Mouse (Mus musculus) T-helper 2 cell (primary cell): ENCODE results near the gene Ttc28.

Source experiments
- in situ Hi-C: fragments of 300-600 bp; cut with MboI, MseI; formaldehyde crosslinking; loops from one replicate; pipeline ENCODE4 v1.15.1; 2025; ENCODE audit warnings: high pct_unique_total_duplicates

Gene Ttc28

GRCm38 (mm10) chr5:111327420-111327819 lies 447.8 kb downstream of the Ttc28 start:
- in situ Hi-C loops: no loop called here

DNA sequence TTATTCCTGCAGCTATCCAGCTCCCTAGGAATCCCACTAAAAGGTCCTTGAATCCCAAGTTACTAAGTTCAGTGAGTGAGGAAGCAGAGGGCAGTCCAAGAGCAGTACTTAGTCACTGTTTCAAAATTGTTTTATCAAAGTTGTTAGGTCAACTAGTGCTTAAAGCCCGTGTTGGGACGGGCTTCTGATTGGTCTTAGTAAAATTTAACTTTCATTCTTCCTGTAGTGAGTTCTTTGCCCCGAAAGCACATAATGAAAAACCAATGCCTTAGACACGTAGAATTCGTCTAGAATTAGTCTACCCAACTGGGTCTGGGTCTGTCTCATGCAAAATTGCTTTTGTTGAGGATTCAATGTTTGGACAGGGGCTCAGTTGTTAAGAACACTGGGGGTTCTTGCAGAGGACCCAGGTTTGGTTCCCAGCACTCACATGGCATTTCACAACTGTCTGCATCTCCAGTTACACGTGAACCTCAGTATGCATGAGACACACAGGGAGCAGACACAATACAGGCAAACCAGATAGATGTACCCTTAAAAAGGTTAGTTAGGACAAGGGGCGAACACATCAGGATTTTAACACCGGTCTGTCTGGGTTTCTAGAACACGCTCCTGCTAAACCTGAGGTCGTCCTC lies 450.3 kb downstream of the Ttc28 start:
- in situ Hi-C loops: no loop called here

DNA sequence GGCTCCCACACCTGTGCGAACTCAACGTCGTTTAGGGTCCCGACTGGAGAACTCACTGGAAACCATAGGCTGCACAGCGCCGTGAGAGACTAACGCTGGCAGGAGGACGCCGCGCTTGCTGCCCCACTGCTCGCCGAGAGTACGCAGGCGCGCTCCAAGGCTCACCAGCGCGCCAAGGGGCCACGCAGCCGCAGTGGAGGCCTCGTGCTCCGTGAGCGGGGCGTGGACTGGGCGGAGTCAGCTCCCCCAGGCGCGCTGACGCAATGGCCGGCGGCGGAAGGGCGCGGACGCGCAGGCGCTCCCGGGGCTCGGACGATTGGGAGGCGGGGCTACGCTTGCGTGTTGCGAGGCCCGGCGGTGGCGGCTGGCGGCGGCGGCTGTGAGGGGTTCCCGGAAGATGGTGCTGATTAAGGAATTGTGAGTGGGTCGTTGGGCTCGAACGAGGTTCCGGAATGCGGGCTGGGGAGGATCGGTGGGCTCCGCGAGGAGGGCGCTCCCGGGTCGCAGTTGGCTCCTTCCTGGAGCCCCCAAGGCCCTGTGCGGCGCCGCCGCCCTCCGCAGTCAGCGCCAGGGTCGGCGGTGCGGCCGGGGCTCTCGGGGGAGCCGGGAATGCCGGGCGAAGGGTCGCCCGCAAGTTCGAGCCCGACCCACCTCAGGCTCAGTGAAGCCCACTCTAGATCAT lies 451.0 kb downstream of the Ttc28 start, which contains the start of gene Pitpnb:
TSS of gene Pitpnb (plus strand) at position 347 of the 682 bp plus-strand sequence.
- in situ Hi-C loops: no loop called here

GRCm38 (mm10) chr5:111331099-111331435 lies 451.5 kb downstream of the Ttc28 start:
- in situ Hi-C loops: no loop called here

DNA sequence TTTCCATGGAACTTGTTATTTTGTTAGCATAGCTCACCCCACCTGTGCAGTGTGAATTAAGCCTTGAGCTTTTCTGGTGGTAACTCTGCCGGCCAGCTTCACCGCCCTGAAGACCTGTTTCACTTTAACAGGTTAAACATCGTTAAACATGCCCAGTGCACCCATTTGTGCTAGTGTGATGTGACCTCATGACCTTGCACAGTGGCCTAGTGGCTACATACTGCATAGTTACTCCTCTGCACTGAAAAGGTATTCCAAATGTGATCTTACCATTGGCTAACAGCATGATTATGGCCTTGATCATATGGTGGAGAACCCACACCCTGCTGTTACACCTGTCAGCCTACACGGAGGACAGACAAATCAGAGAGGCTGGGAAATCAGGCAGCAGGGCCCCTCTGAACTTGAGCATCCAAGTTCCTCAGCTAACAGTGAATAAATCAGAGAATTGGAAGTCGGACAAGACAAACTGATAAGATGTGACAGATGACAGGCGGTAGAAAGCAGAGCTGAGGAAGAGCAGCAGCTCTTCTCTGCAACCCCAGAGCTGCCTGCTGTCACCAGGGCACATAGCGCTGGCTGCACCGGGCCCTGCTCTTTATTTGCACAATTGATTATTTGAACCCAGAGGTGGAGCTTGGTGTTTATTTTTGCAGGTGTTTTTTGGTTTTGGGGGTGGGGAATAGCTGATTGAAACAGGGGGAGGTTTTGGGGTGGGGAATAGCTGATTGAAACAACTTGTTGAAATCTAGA lies 456.5 kb downstream of the Ttc28 start:
- in situ Hi-C loops: no loop called here
